Comparison of ENCODE assay signal across 10 mouse cellular contexts in genomic region chr2:181240806-181241440, GRCm38 (mm10). TPM values are rescaled to one million over a fixed set of nuclear protein-coding genes. Genes with fewer than 3 reads are reported as not detected.
DNase-seq lines count a peak whose midpoint lies in the region; ATAC-seq and TF ChIP-seq lines count a peak whose summit lies in the region.
"Had no signal": no experiment of that assay in that cellular context is flagged by ENCODE, and none has a peak within 500 bp of the region (broad histone marks: within the 10 kb centered on the region; RNA-seq: fewer than 3 reads in every experiment).

No protein-coding gene starts in this region.

- no peak for TF ChIP-seq POLR2A in cerebellum, adult 2 months (IDR thresholded peaks at IDR 0.05; ENCODE audit: borderline replicate concordance, insufficient read depth, low read length)

- no peaks in the 10 kb centered on the region for H3K4me1 ChIP-seq in heart, embryonic 11.5 days (ENCODE audit: control insufficient read depth, insufficient read depth, low read length)
- H3K4me1 ChIP-seq in midbrain, embryonic 10.5 days = peaks cover 21% of the 10 kb centered on the region
- H3K4me1 ChIP-seq in midbrain, embryonic 11.5 days (ENCODE audit: control insufficient read depth, insufficient read depth, low read length) = no peaks in the 10 kb centered on the region
- H3K4me1 ChIP-seq in intestine, embryonic 15.5 days (replicated peaks) = peaks cover 24% of the 10 kb centered on the region
- H3K4me1 ChIP-seq in neural tube, embryonic 15.5 days = no peaks in the 10 kb centered on the region; the same call in 1 of the 2 replicates
- no peaks in the 10 kb centered on the region for H3K4me1 ChIP-seq in cerebellum, adult 2 months (ENCODE audit: control insufficient read depth, insufficient read depth, low read length)

- no peak for DNase-seq in heart, adult 8-10 months (ENCODE audit: low spot score)
- no peak for DNase-seq in midbrain, embryonic 10.5 days (ENCODE audit: low spot score)
- DNase-seq in midbrain, embryonic 11.5 days (ENCODE audit: low spot score, missing footprints) = no peak
- no peak for DNase-seq in layer of hippocampus, adult 8-10 months (ENCODE audit: low spot score in 2 of 2)
- DNase-seq in cerebellum, adult 2 months = no peak

- peak overlapping the region; percentile 58 for H3K4me3 ChIP-seq in heart, embryonic 11.5 days (ENCODE audit: low read depth, low read length)
- peak overlapping the region; percentile 44; the same call in 1 of the 2 replicates for H3K4me3 ChIP-seq in midbrain, embryonic 10.5 days
- no peak overlapping the region for H3K4me3 ChIP-seq in midbrain, embryonic 11.5 days (ENCODE audit: low read depth, low read length)
- peak overlapping the region; percentile 59 for H3K4me3 ChIP-seq in intestine, embryonic 15.5 days (replicated peaks)
- no peak overlapping the region for H3K4me3 ChIP-seq in neural tube, embryonic 15.5 days (replicated peaks)
- H3K4me3 ChIP-seq in cerebellum, adult 2 months (replicated peaks; ENCODE audit: insufficient read depth, low read depth, low read length) = no peak overlapping the region

- H3K27ac ChIP-seq in heart, embryonic 11.5 days (ENCODE audit: low read depth, low read length) = no peak overlapping the region
- no peak overlapping the region for H3K27ac ChIP-seq in midbrain, embryonic 10.5 days (replicated peaks)
- no peak overlapping the region for H3K27ac ChIP-seq in midbrain, embryonic 11.5 days (ENCODE audit: low read depth, low read length)
- H3K27ac ChIP-seq in intestine, embryonic 15.5 days = no peak overlapping the region
- H3K27ac ChIP-seq in neural tube, embryonic 15.5 days (replicated peaks) = no peak overlapping the region
- no peak overlapping the region for H3K27ac ChIP-seq in cerebellum, adult 2 months (ENCODE audit: insufficient read depth, low read length)

- H3K4me2 ChIP-seq in heart, embryonic 11.5 days = peak overlapping the region; percentile 78
- no peak overlapping the region for H3K4me2 ChIP-seq in midbrain, embryonic 11.5 days
- H3K4me2 ChIP-seq in intestine, embryonic 15.5 days (replicated peaks) = peak overlapping the region; percentile 75
- H3K4me2 ChIP-seq in neural tube, embryonic 15.5 days = 0 out of 2 replicates have a peak overlapping the region, but pooled peaks have one; percentile 47

- WGBS in heart, embryonic 11.5 days (ENCODE audit: insufficient replicate concordance) = 86% methylated on average over 13 of the region's 13 CpGs
- WGBS in midbrain, embryonic 10.5 days = 92% methylated on average over 13 of the region's 13 CpGs
- 90% methylated on average over 13 of the region's 13 CpGs for WGBS in midbrain, embryonic 11.5 days
- WGBS in intestine, embryonic 15.5 days = 90% methylated on average over 13 of the region's 13 CpGs
- 92% methylated on average over 13 of the region's 13 CpGs for WGBS in neural tube, embryonic 15.5 days
- 92% methylated on average over 13 of the region's 13 CpGs for WGBS in cerebellum, adult 2 months

- TF ChIP-seq CTCF in cerebellum, adult 2 months (IDR thresholded peaks at IDR 0.05; ENCODE audit: borderline replicate concordance, insufficient read depth, low read depth, low read length) = no peak

- no peak overlapping the region for H3K9ac ChIP-seq in heart, embryonic 11.5 days (ENCODE audit: low read depth, low read length)
- no peak overlapping the region for H3K9ac ChIP-seq in midbrain, embryonic 11.5 days (ENCODE audit: low read length)
- no peak overlapping the region; the same call in 1 of the 2 replicates for H3K9ac ChIP-seq in intestine, embryonic 15.5 days
- H3K9ac ChIP-seq in neural tube, embryonic 15.5 days (replicated peaks) = no peak overlapping the region

- H3K27me3 ChIP-seq in heart, embryonic 11.5 days (ENCODE audit: control insufficient read depth, insufficient read depth, low read length) = no peaks in the 10 kb centered on the region
- H3K27me3 ChIP-seq in midbrain, embryonic 10.5 days (ENCODE audit: low read depth, poor library complexity, severe bottlenecking) = no peaks in the 10 kb centered on the region
- H3K27me3 ChIP-seq in midbrain, embryonic 11.5 days (ENCODE audit: control insufficient read depth, insufficient read depth, low read length) = no peaks in the 10 kb centered on the region
- H3K27me3 ChIP-seq in intestine, embryonic 15.5 days (replicated peaks) = no peaks in the 10 kb centered on the region
- H3K27me3 ChIP-seq in neural tube, embryonic 15.5 days (replicated peaks) = no peaks in the 10 kb centered on the region
- no peaks in the 10 kb centered on the region for H3K27me3 ChIP-seq in cerebellum, adult 2 months (ENCODE audit: control insufficient read depth, insufficient read depth, low read length)

- no peak for ATAC-seq in heart, embryonic 11.5 days (replicated peaks; ENCODE audit: insufficient number of reproducible peaks, low FRiP score, low TSS enrichment)
- no peak for ATAC-seq in midbrain, embryonic 11.5 days (ENCODE audit: low FRiP score)
- ATAC-seq in intestine, embryonic 15.5 days = no peak
- no peak for ATAC-seq in neural tube, embryonic 15.5 days (ENCODE audit: low FRiP score)

- H3K36me3 ChIP-seq in heart, embryonic 11.5 days (ENCODE audit: control insufficient read depth, insufficient read depth, low read length) = no peaks in the 10 kb centered on the region
- H3K36me3 ChIP-seq in midbrain, embryonic 10.5 days = no peaks in the 10 kb centered on the region
- no peaks in the 10 kb centered on the region for H3K36me3 ChIP-seq in midbrain, embryonic 11.5 days (ENCODE audit: control insufficient read depth, insufficient read depth, low read length)
- H3K36me3 ChIP-seq in intestine, embryonic 15.5 days = no peaks in the 10 kb centered on the region; the same call in 1 of the 2 replicates
- no peaks in the 10 kb centered on the region for H3K36me3 ChIP-seq in neural tube, embryonic 15.5 days

- H3K9me3 ChIP-seq in heart, embryonic 11.5 days (replicated peaks; ENCODE audit: control insufficient read depth, low read length) = no peaks in the 10 kb centered on the region
- no peaks in the 10 kb centered on the region for H3K9me3 ChIP-seq in midbrain, embryonic 10.5 days (replicated peaks)
- no peaks in the 10 kb centered on the region for H3K9me3 ChIP-seq in midbrain, embryonic 11.5 days (ENCODE audit: control insufficient read depth, low read length)
- H3K9me3 ChIP-seq in intestine, embryonic 15.5 days = no peaks in the 10 kb centered on the region
- no peaks in the 10 kb centered on the region for H3K9me3 ChIP-seq in neural tube, embryonic 15.5 days (replicated peaks)

RNA-seq across cellular contexts. Expression of gene Helz2, which starts 0.9 kb away (rescaled TPM):
- polyA plus RNA-seq in heart, embryonic 11.5 days (2014; fragmentation: Nextera tagmentation; extraction: Ambion mirVana) = 1.2 and 1.3 TPM in 2 replicates
- 1 to 10 TPM; 7.9 to 9.5 (median 9.0) TPM for total RNA-seq in heart, adult 8-10 months (2022)
- polyA plus RNA-seq in midbrain, embryonic 10.5 days (2016; fragmentation: Nextera tagmentation; extraction: Ambion mirVana) = 0.62 and 0.78 TPM in 2 replicates
- polyA plus RNA-seq in midbrain, embryonic 11.5 days (2014; fragmentation: Nextera tagmentation; extraction: Ambion mirVana) = 0.44 and 0.56 TPM in 2 replicates
- 2.2 and 2.8 TPM in 2 replicates for polyA plus RNA-seq in intestine, embryonic 15.5 days (2015; fragmentation: Nextera tagmentation; extraction: Ambion mirVana)
- polyA plus RNA-seq in neural tube, embryonic 15.5 days (2015; fragmentation: Nextera tagmentation; extraction: Ambion mirVana) = 0.37 and 0.91 TPM in 2 replicates
- total RNA-seq in layer of hippocampus, adult 8-10 months (2022) = 1 to 10 TPM; 2.6 to 3.6 (median 2.9) TPM
- polyA plus RNA-seq in cerebellum, adult 2 months (2012; rRNA removed) = 2.4 and 2.8 TPM in 2 replicates

RNA-seq across cellular contexts. Expression of gene Fndc11, which starts 21.1 kb away (rescaled TPM):
- 0.13 TPM in 1 of 2 replicates, not detected in the other for polyA plus RNA-seq in heart, embryonic 11.5 days (2014; fragmentation: Nextera tagmentation; extraction: Ambion mirVana)
- total RNA-seq in heart, adult 8-10 months (2022) = not detected
- polyA plus RNA-seq in midbrain, embryonic 10.5 days (2016; fragmentation: Nextera tagmentation; extraction: Ambion mirVana) = 0.10 and 0.15 TPM in 2 replicates
- 0.15 TPM in 2 replicates for polyA plus RNA-seq in midbrain, embryonic 11.5 days (2014; fragmentation: Nextera tagmentation; extraction: Ambion mirVana)
- not detected in 2 replicates for polyA plus RNA-seq in intestine, embryonic 15.5 days (2015; fragmentation: Nextera tagmentation; extraction: Ambion mirVana)
- 0.20 and 0.22 TPM in 2 replicates for polyA plus RNA-seq in neural tube, embryonic 15.5 days (2015; fragmentation: Nextera tagmentation; extraction: Ambion mirVana)
- not detected for total RNA-seq in layer of hippocampus, adult 8-10 months (2022)
- polyA plus RNA-seq in cerebellum, adult 2 months (2012; rRNA removed) = 0.46 TPM in 1 of 2 replicates, not detected in the other
- total RNA-seq: common myeloid progenitor, adult 5-6 weeks had no signal
- polyA plus RNA-seq: neural tube, embryonic 14.5 days had no signal

RNA-seq across cellular contexts. Expression of gene Srms, which starts 27.9 kb away (rescaled TPM):
- 0.29 TPM in 1 of 2 replicates, not detected in the other for polyA plus RNA-seq in heart, embryonic 11.5 days (2014; fragmentation: Nextera tagmentation; extraction: Ambion mirVana)
- total RNA-seq in heart, adult 8-10 months (2022) = under 1 TPM; 0.30 to 0.46 (median 0.38) TPM
- polyA plus RNA-seq in midbrain, embryonic 10.5 days (2016; fragmentation: Nextera tagmentation; extraction: Ambion mirVana) = 0.10 and 0.20 TPM in 2 replicates
- polyA plus RNA-seq in midbrain, embryonic 11.5 days (2014; fragmentation: Nextera tagmentation; extraction: Ambion mirVana) = 0.14 TPM in 1 of 2 replicates, not detected in the other
- polyA plus RNA-seq in intestine, embryonic 15.5 days (2015; fragmentation: Nextera tagmentation; extraction: Ambion mirVana) = 0.05 TPM in 1 of 2 replicates, not detected in the other
- polyA plus RNA-seq in neural tube, embryonic 15.5 days (2015; fragmentation: Nextera tagmentation; extraction: Ambion mirVana) = 0.17 and 0.36 TPM in 2 replicates
- under 1 TPM in 3 of 4 experiments, not detected in 1; 0.24 to 0.34 (median 0.31) TPM for total RNA-seq in layer of hippocampus, adult 8-10 months (2022)
- polyA plus RNA-seq in cerebellum, adult 2 months (2012; rRNA removed) = 0.41 and 0.46 TPM in 2 replicates
- total RNA-seq: common myeloid progenitor, adult 5-6 weeks had no signal

RNA-seq across cellular contexts. Expression of gene Ptk6, which starts 38.3 kb away (rescaled TPM):
- polyA plus RNA-seq in heart, embryonic 11.5 days (2014; fragmentation: Nextera tagmentation; extraction: Ambion mirVana) = not detected in 2 replicates
- total RNA-seq in heart, adult 8-10 months (2022) = not detected
- polyA plus RNA-seq in midbrain, embryonic 10.5 days (2016; fragmentation: Nextera tagmentation; extraction: Ambion mirVana) = 0.07 TPM in 1 of 2 replicates, not detected in the other
- polyA plus RNA-seq in midbrain, embryonic 11.5 days (2014; fragmentation: Nextera tagmentation; extraction: Ambion mirVana) = not detected in 2 replicates
- 0.14 and 0.21 TPM in 2 replicates for polyA plus RNA-seq in intestine, embryonic 15.5 days (2015; fragmentation: Nextera tagmentation; extraction: Ambion mirVana)
- 0.05 TPM in 1 of 2 replicates, not detected in the other for polyA plus RNA-seq in neural tube, embryonic 15.5 days (2015; fragmentation: Nextera tagmentation; extraction: Ambion mirVana)
- total RNA-seq in layer of hippocampus, adult 8-10 months (2022) = not detected
- polyA plus RNA-seq in cerebellum, adult 2 months (2012; rRNA removed) = 0.03 and 0.07 TPM in 2 replicates
- total RNA-seq: common myeloid progenitor, adult 5-6 weeks had no signal
- polyA plus RNA-seq: neural tube, embryonic 14.5 days had no signal

RNA-seq across cellular contexts. Expression of gene Gmeb2, which starts 46.9 kb away (rescaled TPM):
- 9.1 TPM in 2 replicates for polyA plus RNA-seq in heart, embryonic 11.5 days (2014; fragmentation: Nextera tagmentation; extraction: Ambion mirVana)
- 1 to 10 TPM; 6.9 to 8.8 (median 7.7) TPM for total RNA-seq in heart, adult 8-10 months (2022)
- polyA plus RNA-seq in midbrain, embryonic 10.5 days (2016; fragmentation: Nextera tagmentation; extraction: Ambion mirVana) = 18.1 and 21.8 TPM in 2 replicates
- polyA plus RNA-seq in midbrain, embryonic 11.5 days (2014; fragmentation: Nextera tagmentation; extraction: Ambion mirVana) = 18.9 and 19.7 TPM in 2 replicates
- polyA plus RNA-seq in intestine, embryonic 15.5 days (2015; fragmentation: Nextera tagmentation; extraction: Ambion mirVana) = 11.3 and 13.2 TPM in 2 replicates
- polyA plus RNA-seq in neural tube, embryonic 15.5 days (2015; fragmentation: Nextera tagmentation; extraction: Ambion mirVana) = 13.9 and 14.6 TPM in 2 replicates
- 10 to 100 TPM; 17.1 to 22.9 (median 20.9) TPM for total RNA-seq in layer of hippocampus, adult 8-10 months (2022)
- 28.7 and 30.1 TPM in 2 replicates for polyA plus RNA-seq in cerebellum, adult 2 months (2012; rRNA removed)

Comparison
In these comparisons a context has a peak if more than half of its experiments do, and no peak if none do; other contexts are left out.
1. H3K4me3 ChIP-seq: peak in heart, embryonic 11.5 days (single experiment), midbrain, embryonic 10.5 days (single experiment) and intestine, embryonic 15.5 days (single experiment); none in midbrain, embryonic 11.5 days (single experiment), neural tube, embryonic 15.5 days (single experiment) and cerebellum, adult 2 months (single experiment).